Mouse (Mus musculus) brain, embryonic 14.5 days (tissue): ENCODE measurements around the gene Kcnh1.

Source experiments
- CTCF ChIP-seq: fragments of 200-500 bp; IDR thresholded peaks from 2 replicates; pipeline ENCODE4 v1.5.1; 2012; ENCODE audit warnings: inconsistent platforms, mild to moderate bottlenecking, moderate library complexity, borderline replicate concordance; ENCODE audit not compliant: insufficient read depth, insufficient read length; ENCODE audit errors: extremely low read depth
- POLR2A ChIP-seq: fragments of 200-500 bp; IDR thresholded peaks from 2 replicates; pipeline ENCODE4 v1.6.1; 2012; ENCODE audit warnings: mild to moderate bottlenecking, inconsistent platforms, borderline replicate concordance; ENCODE audit not compliant: poor library complexity, insufficient read depth, insufficient read length, severe bottlenecking; ENCODE audit errors: extremely low read depth

DNA sequence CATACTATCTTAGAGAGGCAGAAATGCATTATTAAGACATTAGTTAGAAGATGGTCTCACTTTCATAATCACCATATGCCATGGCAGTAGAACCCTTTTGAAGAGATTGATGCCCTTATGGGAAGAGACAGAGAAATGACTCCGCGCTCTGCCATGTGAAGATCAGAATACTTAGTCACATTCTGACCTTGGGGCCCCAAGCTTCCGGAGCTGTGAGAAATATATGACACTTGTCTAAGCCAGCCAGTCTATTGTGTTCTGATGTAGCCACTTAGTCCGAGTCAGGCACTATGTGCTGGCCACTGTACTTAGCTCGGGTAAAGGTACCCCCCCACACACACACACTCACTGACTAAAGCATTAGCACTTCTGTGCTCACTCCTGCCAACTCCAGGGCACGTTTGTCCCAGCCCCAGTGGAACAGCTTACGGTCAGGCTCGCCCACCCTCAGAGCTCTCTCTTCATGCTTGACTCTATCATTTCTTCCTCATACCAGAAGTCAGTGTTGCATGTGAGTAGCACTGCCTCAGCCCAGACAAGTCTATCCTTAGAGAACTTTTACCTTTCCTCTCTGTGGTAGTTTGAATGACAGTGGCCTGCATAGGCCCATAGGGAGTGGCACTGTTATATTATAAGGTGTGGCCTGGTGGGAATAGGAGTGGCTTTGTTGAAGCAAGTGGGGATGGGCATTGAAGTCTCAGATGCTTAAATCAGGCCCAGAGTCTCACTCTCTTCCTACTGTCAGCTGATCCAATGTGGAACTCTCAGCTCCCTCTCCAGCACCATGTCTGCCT lies 212.5 kb downstream of the Kcnh1 start:
- TF ChIP-seq CTCF (no peak), POLR2A (no peak)
